Mouse (Mus musculus): Measurements from ENCODE around the gene Gnmt. TPM values are rescaled to one million over a fixed set of nuclear protein-coding genes. Genes with fewer than 3 reads are reported as not detected.
A peak's percentile ranks its signal among the peaks of the same experiment; 100 is the strongest.

The Gnmt gene
- polyA plus RNA-seq, 1 experiment from 2014 or later, result 0.48 TPM

DNA sequence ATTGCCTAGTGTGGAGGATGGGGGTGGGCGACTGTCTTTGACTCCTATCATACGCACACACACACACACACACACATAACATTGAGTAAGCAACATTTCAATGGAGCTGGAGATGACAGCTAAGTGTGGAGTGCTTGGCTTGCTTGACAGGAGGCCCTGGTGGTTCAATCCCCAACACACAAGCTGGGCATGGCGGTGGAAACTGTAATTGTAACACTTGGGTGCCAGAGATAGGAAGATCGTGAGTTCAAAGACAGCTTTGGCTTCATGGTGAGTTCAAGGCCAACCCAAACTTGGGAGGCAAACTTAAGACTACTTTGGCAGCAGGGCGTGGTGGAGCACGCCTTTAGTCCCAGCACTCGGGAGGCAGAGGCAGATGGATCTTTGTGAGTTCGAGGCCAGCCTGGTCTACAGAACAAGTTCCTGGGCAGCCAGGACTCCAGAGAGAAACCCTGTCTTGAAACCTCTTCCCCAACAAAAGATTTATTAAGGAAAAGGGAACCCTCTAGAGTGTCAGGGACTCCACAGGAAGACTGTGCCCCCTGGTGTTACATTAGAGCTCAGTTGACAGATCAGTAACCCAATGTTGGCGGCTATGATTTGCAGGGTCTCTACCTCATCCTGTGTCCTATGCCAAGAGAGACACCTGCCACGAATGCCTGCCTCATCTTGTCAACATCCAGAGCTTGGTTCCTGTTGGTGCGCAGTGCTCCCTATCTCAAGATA lies 14.0 kb downstream of the Gnmt start:
- Histone ChIP-seq H3K4me3 (replicated peaks) (no peak overlapping the region), H3K9ac (replicated peaks) (no peak overlapping the region), H3K4me1 (replicated peaks) (peaks cover 14% of the 10 kb centered on the region), H3K27me3 (no peaks in the 10 kb centered on the region), H3K27ac (no peak overlapping the region), H3K36me3 (peaks cover 51% of the 10 kb centered on the region), H3K4me2 (no peak overlapping the region), H3K9me3 (no peaks in the 10 kb centered on the region)
- 95% methylated on average over 11 of the region's 11 CpGs for WGBS
- no peak for ATAC-seq (ENCODE audit: insufficient number of reproducible peaks, insufficient read depth, low FRiP score, low TSS enrichment, low read depth)

GRCm38 (mm10) chr17:46713849-46714248 lies 15.1 kb downstream of the Gnmt start:
- peaks cover 51% of the 10 kb centered on the region for H3K36me3 ChIP-seq
- ATAC-seq (ENCODE audit: insufficient number of reproducible peaks, insufficient read depth, low FRiP score, low TSS enrichment, low read depth), result no peak
- H3K9ac ChIP-seq (replicated peaks), result no peak overlapping the region
- no peak overlapping the region for H3K4me2 ChIP-seq
- no peaks in the 10 kb centered on the region for H3K27me3 ChIP-seq
- peaks cover 14% of the 10 kb centered on the region for H3K4me1 ChIP-seq (replicated peaks)
- H3K27ac ChIP-seq, result no peak overlapping the region
- 90% methylated on average over 9 of the region's 9 CpGs for WGBS
- no peaks in the 10 kb centered on the region for H3K9me3 ChIP-seq
- H3K4me3 ChIP-seq (replicated peaks), result no peak overlapping the region

DNA sequence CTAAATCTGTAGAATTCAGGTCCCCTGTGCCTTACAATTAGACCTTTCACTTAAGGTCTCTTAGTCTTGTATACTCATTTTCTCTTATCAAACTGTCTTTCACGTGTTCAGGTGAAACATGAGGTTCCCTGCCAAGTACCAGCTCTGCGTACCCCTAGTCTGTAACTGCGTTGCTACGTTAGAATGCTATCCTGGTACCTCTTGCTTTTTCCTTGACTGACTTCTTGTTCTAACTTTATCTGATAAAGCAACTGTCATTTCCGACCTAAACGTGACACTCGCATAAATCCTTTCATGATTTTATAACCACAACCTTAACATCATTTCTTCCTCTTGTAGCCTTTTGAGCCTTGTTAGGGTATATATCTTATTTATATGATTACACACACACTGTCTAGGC lies 16.5 kb downstream of the Gnmt start:
- no peak overlapping the region for H3K27ac ChIP-seq
- H3K27me3 ChIP-seq, result no peaks in the 10 kb centered on the region
- H3K9ac ChIP-seq (replicated peaks), result peak overlapping the region; percentile 94
- ATAC-seq (ENCODE audit: insufficient number of reproducible peaks, insufficient read depth, low FRiP score, low TSS enrichment, low read depth), result no peak
- WGBS, result 76% methylated on average over 7 of the region's 7 CpGs
- H3K36me3 ChIP-seq, result peaks cover 40% of the 10 kb centered on the region
- H3K4me1 ChIP-seq (replicated peaks), result peaks cover 14% of the 10 kb centered on the region
- no peaks in the 10 kb centered on the region for H3K9me3 ChIP-seq
- H3K4me2 ChIP-seq, result peak overlapping the region; percentile 99
- H3K4me3 ChIP-seq (replicated peaks), result peak overlapping the region; percentile 100

GRCm38 (mm10) chr17:46711612-46712271 lies 17.2 kb downstream of the Gnmt start:
- 0 out of 2 replicates have a peak, but pooled peaks have one; percentile 35 for ATAC-seq (ENCODE audit: insufficient number of reproducible peaks, insufficient read depth, low FRiP score, low TSS enrichment, low read depth)
- peaks cover 33% of the 10 kb centered on the region for H3K36me3 ChIP-seq
- H3K9me3 ChIP-seq, result no peaks in the 10 kb centered on the region
- peak overlapping the region; percentile 78 for H3K27ac ChIP-seq
- WGBS, result under 1% methylated on average over 76 of the region's 76 CpGs
- peaks cover 14% of the 10 kb centered on the region for H3K4me1 ChIP-seq (replicated peaks)
- H3K9ac ChIP-seq (replicated peaks), result peak overlapping the region; percentile 94
- H3K27me3 ChIP-seq, result no peaks in the 10 kb centered on the region
- peak overlapping the region; percentile 99 for H3K4me2 ChIP-seq
- H3K4me3 ChIP-seq (replicated peaks), result peak overlapping the region; percentile 100

GRCm38 (mm10) chr17:46710959-46711597 lies 17.9 kb downstream of the Gnmt start, which contains the start of gene Pex6:
Gene Pex6, plus strand, starts transcription at chr17:46711463.
- peak within 1 kb of the TSS; percentile 100 for H3K4me3 ChIP-seq (replicated peaks)
- WGBS, result 8% methylated on average over 36 of the region's 36 CpGs
- ATAC-seq (ENCODE audit: insufficient number of reproducible peaks, insufficient read depth, low FRiP score, low TSS enrichment, low read depth), result peak; percentile 76; the same call in 1 of the 2 replicates
- no peaks in the 10 kb centered on the region for H3K27me3 ChIP-seq
- H3K27ac ChIP-seq, result peak within 1 kb of the TSS; percentile 78
- peaks cover 27% of the 10 kb centered on the region for H3K36me3 ChIP-seq
- peaks cover 19% of the 10 kb centered on the region for H3K4me1 ChIP-seq (replicated peaks)
- H3K4me2 ChIP-seq, result peak within 1 kb of the TSS; percentile 99
- H3K9ac ChIP-seq (replicated peaks), result peak within 1 kb of the TSS; percentile 94
- no peaks in the 10 kb centered on the region for H3K9me3 ChIP-seq

- Histone ChIP-seq H3K36me3 (peaks cover under 1% of the 10 kb centered on the region; the same call in 1 of the 2 replicates), H3K9me3 (no peaks in the 10 kb centered on the region), H3K27ac (no peak overlapping the region), H3K27me3 (no peaks in the 10 kb centered on the region), H3K4me2 (peak overlapping the region; percentile 87; the same call in 1 of the 2 replicates), H3K9ac (replicated peaks) (no peak overlapping the region), H3K4me3 (replicated peaks) (no peak overlapping the region), H3K4me1 (replicated peaks) (peaks cover 36% of the 10 kb centered on the region)
- WGBS, result 92% methylated on average over 14 of the region's 14 CpGs
- ATAC-seq (ENCODE audit: insufficient number of reproducible peaks, insufficient read depth, low FRiP score, low TSS enrichment, low read depth), result no peak
Observed at GRCm38 (mm10) chr17:46706375-46707089, 22.4 kb downstream of the Gnmt start.

- Histone ChIP-seq H3K4me1 (replicated peaks) (peaks cover 36% of the 10 kb centered on the region), H3K36me3 (peaks cover 7% of the 10 kb centered on the region; the same call in 1 of the 2 replicates), H3K9me3 (no peaks in the 10 kb centered on the region), H3K4me2 (peak within 1 kb of the TSS; percentile 87), H3K27me3 (no peaks in the 10 kb centered on the region), H3K4me3 (replicated peaks) (peak within 1 kb of the TSS; percentile 89), H3K9ac (replicated peaks) (peak within 1 kb of the TSS; percentile 91), H3K27ac (peak within 1 kb of the TSS; percentile 93)
- ATAC-seq (ENCODE audit: insufficient number of reproducible peaks, insufficient read depth, low FRiP score, low TSS enrichment, low read depth), result peak; percentile 94
- 1% methylated on average over 48 of the region's 48 CpGs for WGBS
Observed at GRCm38 (mm10) chr17:46704887-46705835, 23.8 kb downstream of the Gnmt start, which contains the start of gene Ppp2r5d. Gene Ppp2r5d, minus strand, starts transcription at chr17:46705111.

DNA sequence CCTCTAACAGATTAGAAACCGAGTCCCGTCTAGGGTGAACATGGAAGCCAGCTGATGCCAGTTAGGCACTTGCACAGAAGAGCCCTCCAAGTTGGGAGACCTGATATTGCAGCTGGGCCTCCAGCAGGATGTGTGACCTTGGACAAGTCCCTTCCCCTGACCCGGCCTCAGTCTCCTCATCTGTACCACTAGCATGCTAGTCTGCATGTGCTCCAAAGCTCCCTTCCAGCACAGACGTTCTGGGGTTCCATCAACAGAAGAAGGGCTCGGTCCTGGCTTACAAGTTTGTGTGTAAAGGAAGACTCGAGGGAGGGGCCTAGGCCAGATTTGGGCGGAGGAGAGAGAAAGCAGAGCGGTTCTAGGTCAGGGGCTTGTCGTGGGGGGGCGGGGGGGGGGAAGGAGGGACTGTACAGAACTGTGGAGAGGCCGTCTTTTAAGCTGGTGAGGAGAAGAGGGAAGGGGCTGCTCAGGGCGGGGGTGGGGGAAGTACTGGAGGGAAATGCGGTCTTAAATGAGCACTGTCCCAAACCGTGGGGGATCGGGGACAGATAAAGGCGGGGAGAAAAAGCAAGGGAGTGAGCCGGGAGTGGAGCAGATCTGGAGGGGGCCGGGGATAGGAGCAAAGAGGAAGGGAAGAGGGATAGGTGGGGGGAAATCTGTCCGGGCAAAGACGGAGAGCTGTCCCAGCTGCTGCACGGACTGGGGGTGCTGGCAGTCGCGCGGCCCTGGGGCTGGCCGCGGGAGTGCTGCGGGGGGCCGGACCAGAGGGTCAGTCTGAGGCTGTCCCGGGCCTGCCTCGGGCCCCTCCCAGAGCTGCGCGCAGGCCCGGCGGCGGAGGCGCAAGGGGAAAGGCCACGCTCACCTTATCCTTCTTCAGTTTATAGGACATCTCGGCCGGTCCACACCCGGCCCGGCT lies 24.7 kb downstream of the Gnmt start:
- H3K4me3 ChIP-seq (replicated peaks), result peak overlapping the region; percentile 89
- no peaks in the 10 kb centered on the region for H3K9me3 ChIP-seq
- H3K9ac ChIP-seq (replicated peaks), result peak overlapping the region; percentile 91
- H3K27me3 ChIP-seq, result no peaks in the 10 kb centered on the region
- H3K4me1 ChIP-seq (replicated peaks), result peaks cover 36% of the 10 kb centered on the region
- H3K27ac ChIP-seq, result peak overlapping the region; percentile 93
- peaks cover 16% of the 10 kb centered on the region for H3K36me3 ChIP-seq
- peak overlapping the region; percentile 87 for H3K4me2 ChIP-seq
- peak; percentile 76 for ATAC-seq (ENCODE audit: insufficient number of reproducible peaks, insufficient read depth, low FRiP score, low TSS enrichment, low read depth)
- WGBS, result 5% methylated on average over 40 of the region's 41 CpGs

GRCm38 (mm10) chr17:46702506-46702905 lies 26.5 kb downstream of the Gnmt start:
- Histone ChIP-seq H3K4me1 (replicated peaks) (peaks cover 36% of the 10 kb centered on the region), H3K9me3 (no peaks in the 10 kb centered on the region), H3K4me2 (peak overlapping the region; percentile 87), H3K4me3 (replicated peaks) (0 out of 2 replicates have a peak overlapping the region, but pooled peaks have one; percentile 89), H3K27ac (no peak overlapping the region), H3K36me3 (peaks cover 33% of the 10 kb centered on the region), H3K27me3 (no peaks in the 10 kb centered on the region), H3K9ac (replicated peaks) (peak overlapping the region; percentile 91; the same call in 1 of the 2 replicates)
- ATAC-seq (ENCODE audit: insufficient number of reproducible peaks, insufficient read depth, low FRiP score, low TSS enrichment, low read depth), result no peak
- WGBS, result 88% methylated on average over 5 of the region's 5 CpGs
